Mouse (Mus musculus) lung, postnatal 36 days (tissue): ENCODE measurements around the gene Smug1.

Source experiments
- DNase-seq: peaks from one replicate; pipeline ENCODE4 v3.0.0; 2022; ENCODE audit warnings: mixed read lengths

Gene Smug1

GRCm38 (mm10) chr15:103176874-103177421 is 10.1 kb upstream of the Smug1 start:
- peak; percentile 96 for DNase-seq

- DNase-seq: no peak
Measured at GRCm38 (mm10) chr15:103173251-103173650, 6.4 kb upstream of the Smug1 start.

- DNase-seq: peak; percentile 72
Measured at GRCm38 (mm10) chr15:103172537-103172936, 5.6 kb upstream of the Smug1 start.

- DNase-seq: no peak
Measured at GRCm38 (mm10) chr15:103171276-103171675, 4.4 kb upstream of the Smug1 start.

- no peak for DNase-seq
Measured at GRCm38 (mm10) chr15:103170316-103170679, 3.4 kb upstream of the Smug1 start.

- DNase-seq: no peak
Measured at GRCm38 (mm10) chr15:103169612-103170315, 2.9 kb upstream of the Smug1 start.

GRCm38 (mm10) chr15:103168801-103169611 is 2.1 kb upstream of the Smug1 start:
- DNase-seq: peak; percentile 66

GRCm38 (mm10) chr15:103167786-103168185 is 894 bp upstream of the Smug1 start:
- no peak for DNase-seq

GRCm38 (mm10) chr15:103165924-103166323 is 968 bp downstream of the Smug1 start:
- DNase-seq: no peak

GRCm38 (mm10) chr15:103165379-103165778 is 1.5 kb downstream of the Smug1 start:
- peak; percentile 89 for DNase-seq

- peak; percentile 97 for DNase-seq
Measured at GRCm38 (mm10) chr15:103163182-103163919, 3.5 kb downstream of the Smug1 start.

- no peak for DNase-seq
Measured at GRCm38 (mm10) chr15:103157585-103157984, 9.3 kb downstream of the Smug1 start.

GRCm38 (mm10) chr15:103156890-103157289 is 10.0 kb downstream of the Smug1 start:
- no peak for DNase-seq

GRCm38 (mm10) chr15:103155366-103156321 is 11.2 kb downstream of the Smug1 start:
- no peak for DNase-seq

GRCm38 (mm10) chr15:103152890-103153610 is 13.8 kb downstream of the Smug1 start:
- DNase-seq: no peak

- DNase-seq: no peak
Measured at GRCm38 (mm10) chr15:103152371-103152770, 14.5 kb downstream of the Smug1 start.

GRCm38 (mm10) chr15:103147779-103148178 is 19.1 kb downstream of the Smug1 start:
- DNase-seq: no peak

- no peak for DNase-seq
Measured at GRCm38 (mm10) chr15:103147422-103147690, 19.5 kb downstream of the Smug1 start.

GRCm38 (mm10) chr15:103146627-103147421 is 20.1 kb downstream of the Smug1 start:
- DNase-seq: no peak

GRCm38 (mm10) chr15:103145635-103146299 is 21.1 kb downstream of the Smug1 start:
- no peak for DNase-seq
